Mouse (Mus musculus): ENCODE results near the gene Gm20388. TPM values are rescaled to one million over a fixed set of nuclear protein-coding genes. Genes with fewer than 3 reads are reported as not detected.

Gm20388 gene
- total RNA-seq, 2 experiments from 2014 or later: 10.7 TPM; not detected in 1

GRCm38 (mm10) chr8:122291075-122291474 is 2380.4 kb downstream of the Gm20388 start:
- DNase-seq (ENCODE audit: low spot score in 2 of 2): no peak

GRCm38 (mm10) chr8:122291549-122291948 is 2380.9 kb downstream of the Gm20388 start:
- no peak for DNase-seq (ENCODE audit: low spot score in 2 of 2)

GRCm38 (mm10) chr8:122293484-122293883 is 2382.8 kb downstream of the Gm20388 start:
- DNase-seq (ENCODE audit: low spot score in 2 of 2): no peak

GRCm38 (mm10) chr8:122294273-122294683 is 2383.6 kb downstream of the Gm20388 start:
- no peak for DNase-seq (ENCODE audit: low spot score in 2 of 2)

GRCm38 (mm10) chr8:122295389-122295788 is 2384.7 kb downstream of the Gm20388 start:
- DNase-seq (ENCODE audit: low spot score in 2 of 2): no peak

- peak; percentile 42 to 64 for DNase-seq (ENCODE audit: low spot score in 2 of 2)
Observed at GRCm38 (mm10) chr8:122296173-122297001, 2385.7 kb downstream of the Gm20388 start.

- no peak for DNase-seq (ENCODE audit: low spot score in 2 of 2)
Observed at GRCm38 (mm10) chr8:122299581-122300254, 2389.1 kb downstream of the Gm20388 start.

- no peak for DNase-seq (ENCODE audit: low spot score in 2 of 2)
Observed at GRCm38 (mm10) chr8:122301081-122301480, 2390.4 kb downstream of the Gm20388 start.

- no peak for DNase-seq (ENCODE audit: low spot score in 2 of 2)
Observed at GRCm38 (mm10) chr8:122301866-122302265, 2391.2 kb downstream of the Gm20388 start.

GRCm38 (mm10) chr8:122303451-122303850 is 2392.8 kb downstream of the Gm20388 start:
- DNase-seq (ENCODE audit: low spot score in 2 of 2): no peak

GRCm38 (mm10) chr8:122304058-122304457 is 2393.4 kb downstream of the Gm20388 start:
- no peak for DNase-seq (ENCODE audit: low spot score in 2 of 2)

GRCm38 (mm10) chr8:122306660-122307399 is 2396.2 kb downstream of the Gm20388 start:
- no peak for DNase-seq (ENCODE audit: low spot score in 2 of 2)

GRCm38 (mm10) chr8:122307836-122308235 is 2397.2 kb downstream of the Gm20388 start:
- DNase-seq (ENCODE audit: low spot score in 2 of 2): no peak

- no peak for DNase-seq (ENCODE audit: low spot score in 2 of 2)
Observed at GRCm38 (mm10) chr8:122309272-122309671, 2398.6 kb downstream of the Gm20388 start.

- DNase-seq (ENCODE audit: low spot score in 2 of 2): no peak
Observed at GRCm38 (mm10) chr8:122311115-122311514, 2400.5 kb downstream of the Gm20388 start.

GRCm38 (mm10) chr8:122312553-122312952 is 2401.9 kb downstream of the Gm20388 start:
- no peak for DNase-seq (ENCODE audit: low spot score in 2 of 2)

- DNase-seq (ENCODE audit: low spot score in 2 of 2): no peak
Observed at GRCm38 (mm10) chr8:122313310-122313709, 2402.7 kb downstream of the Gm20388 start.

- no peak for DNase-seq (ENCODE audit: low spot score in 2 of 2)
Observed at GRCm38 (mm10) chr8:122314899-122315496, 2404.4 kb downstream of the Gm20388 start.

GRCm38 (mm10) chr8:122316402-122316801 is 2405.8 kb downstream of the Gm20388 start:
- no peak for DNase-seq (ENCODE audit: low spot score in 2 of 2)

- no peak for DNase-seq (ENCODE audit: low spot score in 2 of 2)
Observed at GRCm38 (mm10) chr8:122317918-122318475, 2407.4 kb downstream of the Gm20388 start.

Measured in layer of hippocampus, adult 18-20 months (tissue).